Mouse (Mus musculus) olfactory bulb, adult 2 months (tissue): Measurements from ENCODE around the gene Hnrnpul1.

ENCODE experiments used
- CTCF ChIP-seq: fragments of 200-500 bp; IDR thresholded peaks from 2 replicates; pipeline ENCODE4 v1.5.1; 2012; ENCODE audit warnings: low read depth, mild to moderate bottlenecking, low read length, moderate library complexity; ENCODE audit not compliant: insufficient read depth
- POLR2A ChIP-seq: fragments of 200-500 bp; IDR thresholded peaks from 2 replicates; pipeline ENCODE4 v1.6.1; 2012; ENCODE audit warnings: mild to moderate bottlenecking, low read depth, low read length, moderate library complexity; ENCODE audit not compliant: insufficient read depth

DNA sequence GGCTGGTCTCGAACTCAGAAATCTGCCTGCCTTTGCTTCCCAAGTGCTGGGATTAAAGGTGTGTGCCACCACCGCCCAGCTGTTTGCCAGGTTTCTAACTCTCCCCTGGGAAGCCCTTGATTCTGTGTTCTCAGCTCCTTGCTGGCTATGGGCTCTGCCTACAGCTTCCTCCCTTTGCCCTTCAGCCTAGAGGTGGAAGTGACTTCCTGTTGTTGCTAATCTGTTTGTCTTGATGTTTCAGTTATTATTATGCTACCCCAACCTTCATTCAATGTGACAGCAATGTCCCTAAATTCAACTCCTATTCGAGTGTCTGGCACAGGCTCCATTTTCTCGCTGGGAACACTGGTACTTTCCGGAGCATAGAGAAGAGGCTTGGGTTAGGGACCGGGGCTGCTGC lies 11.6 kb upstream of the Hnrnpul1 start:
- TF ChIP-seq CTCF (no peak), POLR2A (no peak)
